In genomic region chr2:109848305-109848704, GRCm38 (mm10) we compare ENCODE assay signal across 16 mouse cellular contexts. TPM values are rescaled to one million over a fixed set of nuclear protein-coding genes. Genes with fewer than 3 reads are reported as not detected.
DNase-seq lines count a peak whose midpoint lies in the region; ATAC-seq and TF ChIP-seq lines count a peak whose summit lies in the region.
"Had no signal": no experiment of that assay in that cellular context is flagged by ENCODE, and none has a peak within 500 bp of the region (broad histone marks: within the 10 kb centered on the region; RNA-seq: fewer than 3 reads in every experiment).

No protein-coding gene starts in this region.

- WGBS in kidney, embryonic 15.5 days, result 27% methylated on average over 4 of the region's 4 CpGs
- 5% methylated on average over 4 of the region's 4 CpGs for WGBS in embryonic facial prominence, embryonic 13.5 days
- 32% methylated on average over 4 of the region's 4 CpGs for WGBS in limb, embryonic 13.5 days
- 36% methylated on average over 4 of the region's 4 CpGs for WGBS in neural tube, embryonic 15.5 days
- 50% methylated on average over 4 of the region's 4 CpGs for WGBS in cerebellum, adult 2 months
- WGBS in liver, embryonic 12.5 days (ENCODE audit: insufficient replicate concordance), result 60% methylated on average over 4 of the region's 4 CpGs

- no peak overlapping the region for H3K9ac ChIP-seq in kidney, embryonic 15.5 days
- H3K9ac ChIP-seq in embryonic facial prominence, embryonic 13.5 days, result no peak overlapping the region
- no peak overlapping the region for H3K9ac ChIP-seq in limb, embryonic 13.5 days
- H3K9ac ChIP-seq in neural tube, embryonic 15.5 days (replicated peaks), result no peak overlapping the region
- no peak overlapping the region for H3K9ac ChIP-seq in liver, embryonic 12.5 days

- peaks cover 7% of the 10 kb centered on the region; the same call in 1 of the 2 replicates for H3K4me1 ChIP-seq in kidney, embryonic 15.5 days
- peaks cover 10% of the 10 kb centered on the region for H3K4me1 ChIP-seq in embryonic facial prominence, embryonic 13.5 days
- H3K4me1 ChIP-seq in limb, embryonic 13.5 days, result peaks cover 13% of the 10 kb centered on the region
- H3K4me1 ChIP-seq in neural tube, embryonic 15.5 days, result peaks cover 9% of the 10 kb centered on the region; the same call in 1 of the 2 replicates
- no peaks in the 10 kb centered on the region for H3K4me1 ChIP-seq in cerebellum, adult 2 months (ENCODE audit: control insufficient read depth, insufficient read depth, low read length)
- no peaks in the 10 kb centered on the region for H3K4me1 ChIP-seq in liver, embryonic 12.5 days

- H3K4me2 ChIP-seq in kidney, embryonic 15.5 days, result no peak overlapping the region
- peak overlapping the region; percentile 12; the same call in 1 of the 2 replicates for H3K4me2 ChIP-seq in embryonic facial prominence, embryonic 13.5 days
- H3K4me2 ChIP-seq in limb, embryonic 13.5 days (replicated peaks), result peak overlapping the region; percentile 4; the same call in 1 of the 2 replicates
- H3K4me2 ChIP-seq in neural tube, embryonic 15.5 days, result 0 out of 2 replicates have a peak overlapping the region, but pooled peaks have one; percentile 5
- no peak overlapping the region for H3K4me2 ChIP-seq in liver, embryonic 12.5 days

- no peaks in the 10 kb centered on the region for H3K27me3 ChIP-seq in kidney, embryonic 15.5 days
- H3K27me3 ChIP-seq in embryonic facial prominence, embryonic 13.5 days, result no peaks in the 10 kb centered on the region
- H3K27me3 ChIP-seq in limb, embryonic 13.5 days, result no peaks in the 10 kb centered on the region
- no peaks in the 10 kb centered on the region for H3K27me3 ChIP-seq in neural tube, embryonic 15.5 days (replicated peaks)
- H3K27me3 ChIP-seq in cerebellum, adult 2 months (ENCODE audit: control insufficient read depth, insufficient read depth, low read length), result no peaks in the 10 kb centered on the region
- H3K27me3 ChIP-seq in liver, embryonic 12.5 days (replicated peaks), result no peaks in the 10 kb centered on the region

- H3K9me3 ChIP-seq in kidney, embryonic 15.5 days (replicated peaks), result no peaks in the 10 kb centered on the region
- H3K9me3 ChIP-seq in embryonic facial prominence, embryonic 13.5 days, result no peaks in the 10 kb centered on the region
- no peaks in the 10 kb centered on the region for H3K9me3 ChIP-seq in limb, embryonic 13.5 days
- H3K9me3 ChIP-seq in neural tube, embryonic 15.5 days (replicated peaks), result no peaks in the 10 kb centered on the region
- no peaks in the 10 kb centered on the region for H3K9me3 ChIP-seq in liver, embryonic 12.5 days (replicated peaks)
- H3K9me3 ChIP-seq: forebrain, embryonic 10.5 days had no signal

- H3K4me3 ChIP-seq in kidney, embryonic 15.5 days (replicated peaks), result no peak overlapping the region
- no peak overlapping the region for H3K4me3 ChIP-seq in embryonic facial prominence, embryonic 13.5 days
- no peak overlapping the region for H3K4me3 ChIP-seq in limb, embryonic 13.5 days
- H3K4me3 ChIP-seq in neural tube, embryonic 15.5 days (replicated peaks), result no peak overlapping the region
- no peak overlapping the region for H3K4me3 ChIP-seq in cerebellum, adult 2 months (replicated peaks; ENCODE audit: insufficient read depth, low read depth, low read length)
- H3K4me3 ChIP-seq in liver, embryonic 12.5 days, result no peak overlapping the region
- H3K4me3 ChIP-seq: forebrain, embryonic 10.5 days had no signal

- no peak for TF ChIP-seq CTCF in cerebellum, adult 2 months (IDR thresholded peaks at IDR 0.05; ENCODE audit: borderline replicate concordance, insufficient read depth, low read depth, low read length)

- H3K36me3 ChIP-seq in kidney, embryonic 15.5 days, result no peaks in the 10 kb centered on the region
- H3K36me3 ChIP-seq in embryonic facial prominence, embryonic 13.5 days, result no peaks in the 10 kb centered on the region
- no peaks in the 10 kb centered on the region for H3K36me3 ChIP-seq in limb, embryonic 13.5 days
- H3K36me3 ChIP-seq in neural tube, embryonic 15.5 days, result no peaks in the 10 kb centered on the region
- no peaks in the 10 kb centered on the region for H3K36me3 ChIP-seq in liver, embryonic 12.5 days
- H3K36me3 ChIP-seq: forebrain, embryonic 10.5 days had no signal

- ATAC-seq in kidney, embryonic 15.5 days (replicated peaks; ENCODE audit: low FRiP score), result peak; percentile 92
- ATAC-seq in embryonic facial prominence, embryonic 13.5 days (ENCODE audit: insufficient number of reproducible peaks, insufficient read depth, low FRiP score, low TSS enrichment, low read depth), result peak; percentile 37; the same call in 1 of the 2 replicates
- ATAC-seq in limb, embryonic 13.5 days (ENCODE audit: low FRiP score, low read depth), result peak; percentile 75; the same call in 1 of the 2 replicates
- no peak for ATAC-seq in neural tube, embryonic 15.5 days (ENCODE audit: low FRiP score)
- ATAC-seq in liver, embryonic 12.5 days, result no peak
- ATAC-seq: CD4-positive, CD25-positive, alpha-beta regulatory T cell, adult 4 months had no signal

- TF ChIP-seq POLR2A in cerebellum, adult 2 months (IDR thresholded peaks at IDR 0.05; ENCODE audit: borderline replicate concordance, insufficient read depth, low read length), result no peak

- H3K27ac ChIP-seq in kidney, embryonic 15.5 days, result peak overlapping the region; percentile 48; the same call in 1 of the 2 replicates
- no peak overlapping the region for H3K27ac ChIP-seq in embryonic facial prominence, embryonic 13.5 days
- H3K27ac ChIP-seq in limb, embryonic 13.5 days, result no peak overlapping the region
- H3K27ac ChIP-seq in neural tube, embryonic 15.5 days (replicated peaks), result no peak overlapping the region
- H3K27ac ChIP-seq in cerebellum, adult 2 months (ENCODE audit: insufficient read depth, low read length), result no peak overlapping the region
- H3K27ac ChIP-seq in liver, embryonic 12.5 days, result no peak overlapping the region
- H3K27ac ChIP-seq: forebrain, embryonic 10.5 days had no signal

- DNase-seq in kidney, postnatal 25 days, result no peak
- DNase-seq in cerebellum, adult 2 months, result no peak
- DNase-seq in gastrocnemius, postnatal 10 days, result no peak
- DNase-seq: adrenal gland, postnatal 36 days; cerebellum, adult 9-10 months; heart, postnatal 14 days; kidney, adult 9 months; lung, adult 18-20 months; thymus, adult 18-20 months had no signal

RNA-seq across cellular contexts. Expression of gene Lin7c, which starts 42.3 kb away (rescaled TPM):
- 69.3 and 76.4 TPM in 2 replicates for polyA plus RNA-seq in kidney, embryonic 15.5 days (2015; fragmentation: Nextera tagmentation; extraction: Ambion mirVana)
- 54.0 and 61.3 TPM in 2 replicates for polyA plus RNA-seq in embryonic facial prominence, embryonic 13.5 days (2015; fragmentation: Nextera tagmentation; extraction: Ambion mirVana)
- polyA plus RNA-seq in limb, embryonic 13.5 days (2015; fragmentation: Nextera tagmentation; extraction: Ambion mirVana), result 50.0 and 54.3 TPM in 2 replicates
- polyA plus RNA-seq in neural tube, embryonic 15.5 days (2015; fragmentation: Nextera tagmentation; extraction: Ambion mirVana), result 158 and 169 TPM in 2 replicates
- polyA plus RNA-seq in cerebellum, adult 2 months (2012; rRNA removed), result 35.5 and 41.3 TPM in 2 replicates
- 29.9 and 31.6 TPM in 2 replicates for polyA plus RNA-seq in liver, embryonic 12.5 days (2016; fragmentation: Nextera tagmentation; extraction: Ambion mirVana)
- total RNA-seq in gastrocnemius, postnatal 10 days (2021), result 10 to 100 TPM; 30.4 to 32.1 TPM

Comparison
In these comparisons a context has a peak if more than half of its experiments do, and no peak if none do; other contexts are left out.
1. ATAC-seq: peak in kidney, embryonic 15.5 days (single experiment), embryonic facial prominence, embryonic 13.5 days (single experiment) and limb, embryonic 13.5 days (single experiment); none in neural tube, embryonic 15.5 days (single experiment) and liver, embryonic 12.5 days (single experiment).
2. H3K4me2 ChIP-seq: peak in embryonic facial prominence, embryonic 13.5 days (single experiment), limb, embryonic 13.5 days (single experiment) and neural tube, embryonic 15.5 days (single experiment); none in kidney, embryonic 15.5 days (single experiment) and liver, embryonic 12.5 days (single experiment).